Mouse (Mus musculus) layer of hippocampus, adult 8-10 months (tissue): ENCODE data around the gene Lsamp. TPM values are rescaled to one million over a fixed set of nuclear protein-coding genes. Genes with fewer than 3 reads are reported as not detected.

ENCODE experiments used
- DNase-seq, 2 experiments: peaks; one replicate each; pipeline ENCODE4 v3.0.0; 2022; ENCODE audit warnings: low spot score in 2 of 2
- total RNA-seq, 4 experiments: library from RNA; stranded (reverse); gene quantifications; 2 replicates each; pipeline ENCODE4 v1.2.4; 2022

Gene Lsamp
- total RNA-seq, 4 experiments from 2014 or later: 386 to 433 (median 409) TPM

DNA sequence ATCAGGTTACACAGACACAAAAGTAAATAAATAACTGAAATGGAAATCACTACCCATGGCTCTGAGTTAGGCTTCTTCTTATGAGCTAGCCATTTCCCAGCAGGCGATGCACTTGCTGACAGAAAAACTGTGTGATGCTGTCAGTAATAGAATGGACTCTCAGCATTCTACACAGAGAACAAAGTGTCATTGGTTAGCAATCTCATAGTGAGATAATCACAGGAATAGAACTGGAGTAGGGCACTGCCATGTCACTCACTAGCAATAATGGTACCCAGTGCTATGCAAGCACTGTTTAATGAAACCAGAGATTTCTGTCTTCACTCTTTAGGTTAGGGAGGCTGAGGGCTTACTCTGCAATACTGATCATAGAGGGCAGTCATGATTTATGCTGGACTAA is 669.3 kb downstream of the Lsamp start:
- no peak for DNase-seq

DNA sequence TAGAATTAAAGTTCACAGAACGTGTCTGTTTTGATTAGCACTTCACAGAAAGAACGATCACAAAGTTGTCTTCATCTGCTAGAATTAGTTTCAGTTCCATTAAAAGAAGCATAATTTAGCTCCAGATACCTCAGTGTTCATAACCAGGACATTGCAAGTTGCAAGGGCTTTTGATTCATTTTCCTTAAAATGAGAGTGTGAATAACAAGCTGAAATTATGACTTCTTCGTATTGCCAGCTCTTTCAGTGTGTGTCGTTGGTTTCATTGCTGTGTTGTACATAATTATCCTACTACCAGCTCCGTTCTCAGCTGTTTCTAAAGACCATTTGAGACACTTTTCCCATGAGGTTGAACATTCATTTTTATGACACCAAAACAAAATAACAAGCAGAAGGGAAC is 672.2 kb downstream of the Lsamp start:
- DNase-seq: no peak

DNA sequence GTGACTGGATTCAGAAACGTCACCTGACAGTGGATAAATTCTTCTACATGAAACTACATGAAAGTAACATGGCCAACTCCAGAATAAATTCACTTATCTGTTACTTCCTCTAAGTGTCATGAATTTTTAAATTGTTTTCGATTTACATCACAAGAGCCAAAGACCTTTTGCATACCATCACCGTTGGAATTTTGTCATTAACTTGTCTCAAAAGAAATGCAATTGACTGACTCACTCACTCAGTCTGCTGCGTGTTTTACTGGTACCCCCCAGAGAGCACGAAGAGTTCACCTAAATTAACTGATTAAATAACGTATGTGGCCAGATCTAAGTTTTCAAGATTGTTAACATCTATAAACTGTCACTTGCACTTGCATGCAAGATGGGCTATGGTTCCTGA is 672.7 kb downstream of the Lsamp start:
- DNase-seq: no peak

DNA sequence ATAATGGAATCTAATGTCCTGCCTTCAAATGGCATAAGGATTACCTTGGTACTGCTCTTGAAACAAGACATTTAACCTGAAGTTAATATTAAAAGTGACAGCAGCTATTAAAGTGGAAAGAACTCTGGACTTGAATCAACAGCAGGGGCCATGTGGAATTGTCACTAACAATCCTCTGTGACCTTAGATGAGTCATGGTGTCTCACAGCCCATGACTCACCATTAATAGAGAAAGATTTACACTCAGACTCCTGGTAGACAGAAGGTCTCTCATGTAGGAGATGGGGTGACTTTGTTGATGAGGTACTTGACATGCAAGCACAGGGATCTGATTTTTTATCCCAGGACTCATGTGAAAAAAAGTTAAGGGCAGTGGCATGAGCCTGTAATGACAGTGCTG is 701.4 kb downstream of the Lsamp start:
- DNase-seq: no peak

DNA sequence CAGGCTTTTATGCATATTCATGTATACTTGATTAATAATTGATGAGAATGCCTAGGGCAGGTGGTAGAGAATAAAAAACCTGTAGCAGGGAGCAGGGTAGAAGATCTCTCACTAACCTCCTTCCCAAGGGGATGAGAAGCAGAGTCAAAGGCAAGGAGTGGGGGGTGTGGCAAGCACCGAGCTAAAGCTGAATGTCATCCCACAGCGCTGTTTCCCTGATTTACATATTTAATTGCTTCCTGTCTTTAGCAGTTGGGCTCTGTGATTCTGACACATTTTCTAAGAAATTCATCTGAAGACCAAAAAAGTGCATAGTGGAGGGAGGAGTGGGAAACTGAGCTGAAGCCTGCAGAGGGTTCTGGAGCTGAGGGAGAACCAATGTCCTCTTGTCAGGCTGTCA is 708.1 kb downstream of the Lsamp start:
- DNase-seq: peak in 1 of 2 experiments; percentile 41

DNA sequence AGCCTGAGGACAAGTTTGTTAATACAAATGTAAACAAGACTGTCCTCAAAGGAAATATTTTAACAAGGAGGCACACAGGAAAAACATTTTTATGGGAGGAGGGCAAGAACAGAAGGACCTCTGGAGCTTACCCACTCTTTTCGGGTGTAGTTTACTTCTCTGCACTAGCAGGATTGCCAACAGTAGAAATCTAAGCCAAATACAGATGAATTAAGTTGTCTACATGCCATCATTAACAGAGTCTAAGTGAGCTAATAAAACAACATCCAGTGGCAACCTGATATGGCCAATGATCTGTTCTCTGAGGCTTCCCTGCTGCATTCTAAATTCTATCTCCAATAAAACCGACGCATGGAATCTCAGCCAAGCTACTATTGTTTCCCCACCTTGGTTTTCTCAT is 713.1 kb downstream of the Lsamp start:
- DNase-seq: no peak

DNA sequence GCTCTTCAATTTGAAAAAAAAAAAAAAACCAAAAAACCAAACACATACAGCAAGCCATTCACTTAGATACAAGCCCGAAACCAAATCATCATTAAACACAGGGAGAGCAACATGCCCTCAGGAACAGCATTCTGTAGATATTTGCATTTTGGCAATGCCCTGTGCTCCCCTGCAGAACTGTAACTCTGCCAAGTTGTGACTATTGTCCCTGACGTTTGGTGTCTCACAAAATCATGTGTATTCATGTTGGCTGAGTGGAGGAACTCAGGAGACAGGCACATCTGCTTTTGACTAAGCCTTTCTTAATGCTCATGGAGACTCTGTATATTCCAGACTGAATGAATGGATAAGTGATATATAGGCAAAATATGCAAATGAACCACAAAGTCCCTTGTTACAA is 724.4 kb downstream of the Lsamp start:
- no peak for DNase-seq

DNA sequence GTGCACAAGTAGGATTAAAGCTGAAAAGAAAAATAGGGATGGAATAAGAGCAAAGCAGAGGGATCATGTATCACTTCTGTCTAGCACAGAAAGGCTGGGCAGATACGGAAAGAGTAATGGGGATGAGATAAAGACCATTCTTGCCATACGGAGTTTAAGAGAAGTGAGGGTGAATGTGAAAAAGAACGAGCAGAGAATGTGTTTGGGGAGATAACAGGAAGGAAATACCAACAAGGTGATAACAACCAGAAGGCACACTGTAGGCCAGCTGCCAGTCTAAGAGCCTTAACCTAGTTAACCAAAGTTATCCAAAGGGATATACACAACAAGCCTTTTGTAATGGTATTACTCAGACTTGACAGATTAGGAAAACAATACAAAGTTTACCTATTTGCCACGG is 725.4 kb downstream of the Lsamp start:
- no peak for DNase-seq

DNA sequence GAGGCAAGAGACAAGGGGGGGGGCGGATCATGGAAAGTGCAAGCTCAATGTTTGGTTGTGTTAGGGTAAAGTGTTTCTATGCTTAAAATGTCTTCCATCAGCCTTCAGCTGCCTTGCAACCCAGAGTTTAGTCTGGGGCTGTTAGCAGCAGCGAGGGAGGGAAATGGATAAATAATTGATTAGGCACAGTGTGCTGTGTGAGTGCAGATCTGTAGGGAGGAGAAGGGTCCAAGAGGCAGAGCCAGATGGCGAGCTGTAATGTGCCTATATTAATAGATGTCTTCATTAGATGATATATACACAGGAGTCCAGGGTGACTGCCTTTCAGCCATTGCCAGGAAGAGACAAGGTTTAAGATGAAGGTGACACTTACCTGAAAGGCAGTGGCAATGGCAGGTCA is 725.9 kb downstream of the Lsamp start:
- no peak for DNase-seq

DNA sequence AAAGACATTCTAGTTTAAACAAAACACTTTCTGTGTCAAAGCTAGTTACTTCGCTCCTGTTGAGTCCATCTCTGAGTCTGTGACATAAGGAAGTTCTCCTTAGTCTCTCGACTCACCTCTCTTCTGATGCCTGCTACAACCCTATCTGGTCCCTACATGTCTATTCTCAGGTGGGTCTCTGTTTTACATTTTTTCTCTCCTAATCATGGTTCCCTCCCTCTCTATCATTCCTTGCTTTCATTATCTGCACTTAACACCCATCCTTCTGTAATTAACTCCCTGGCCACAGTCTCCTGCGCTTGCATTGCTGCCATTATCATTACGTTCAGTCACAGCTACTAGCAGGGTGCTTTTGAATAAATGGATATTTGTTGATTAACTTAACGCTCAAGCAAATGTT is 726.3 kb downstream of the Lsamp start:
- no peak for DNase-seq

DNA sequence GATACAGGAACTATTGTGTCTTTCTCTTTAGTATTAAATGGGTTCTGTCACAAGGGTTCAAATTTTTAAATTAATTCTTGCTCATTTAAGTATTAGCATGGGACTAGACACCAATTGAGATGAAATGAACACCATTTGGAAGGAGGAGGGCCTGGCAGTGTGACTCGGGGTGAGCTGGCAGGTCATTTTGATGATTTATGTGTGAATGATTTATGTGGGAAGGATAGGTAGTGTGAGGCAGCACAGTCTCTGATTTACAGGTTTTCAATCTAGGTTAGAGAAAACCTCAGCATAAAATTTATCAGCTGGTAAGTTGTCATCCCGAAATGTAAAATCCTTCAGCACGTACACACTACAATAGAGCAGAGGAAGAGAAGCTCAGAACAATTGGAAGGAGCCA is 729.6 kb downstream of the Lsamp start:
- no peak for DNase-seq

DNA sequence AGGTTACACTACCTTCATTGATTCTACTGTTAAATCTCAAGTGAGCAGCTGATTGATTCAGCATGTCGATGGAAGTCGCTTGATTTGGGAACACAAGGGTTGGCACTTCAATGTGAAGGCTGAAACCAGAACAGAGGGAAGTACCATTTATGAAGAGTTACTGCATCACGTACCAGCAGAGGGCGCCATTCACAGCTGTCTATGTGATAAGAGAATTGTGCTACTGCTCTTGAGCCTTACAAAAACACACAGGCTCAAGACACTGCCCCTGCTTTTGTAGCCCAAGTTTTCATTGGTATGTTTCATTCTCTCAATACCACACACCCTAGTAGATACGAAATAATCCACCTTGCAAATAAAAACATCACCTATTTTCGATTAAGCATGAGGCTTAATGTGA is 754.9 kb downstream of the Lsamp start:
- peak; percentile 51 to 72 for DNase-seq

DNA sequence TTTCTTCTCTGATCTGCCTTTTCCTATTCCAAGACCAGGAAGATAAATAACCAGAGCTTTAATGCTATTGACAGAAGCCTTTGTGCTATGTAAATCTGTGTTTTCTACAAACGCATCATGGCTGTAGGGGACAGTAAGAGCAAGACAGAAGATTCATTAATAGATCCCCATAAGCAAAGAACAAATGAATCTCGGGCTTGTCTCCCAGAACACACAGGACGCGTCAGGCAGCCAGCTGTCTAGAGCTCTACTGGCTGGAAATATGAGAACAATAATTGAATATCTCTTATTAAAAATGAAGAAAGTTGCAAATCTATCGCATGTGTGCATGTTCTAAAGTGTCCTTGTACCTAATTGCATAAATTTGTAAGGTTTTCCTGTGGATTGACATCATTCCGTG is 755.6 kb downstream of the Lsamp start:
- DNase-seq: peak in 1 of 2 experiments; percentile 31

DNA sequence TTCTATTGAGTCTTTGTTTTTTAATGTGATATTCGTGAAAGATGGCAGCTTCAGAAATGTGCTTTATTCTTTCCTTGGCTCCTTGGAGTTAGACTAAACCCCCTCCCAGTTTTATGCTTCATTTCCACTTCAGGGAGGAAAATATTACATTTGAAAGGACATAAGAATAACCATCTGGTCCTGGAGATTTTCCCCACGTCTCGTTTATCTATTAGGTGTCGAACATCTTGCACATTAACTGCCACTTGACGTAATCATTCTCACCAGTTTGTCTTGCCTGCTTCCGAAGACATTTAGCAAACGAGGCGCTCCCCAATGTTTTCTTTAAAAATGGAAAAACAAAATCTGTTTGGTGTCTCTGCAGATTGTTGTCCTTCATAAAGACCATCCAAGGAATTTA is 756.1 kb downstream of the Lsamp start:
- no peak for DNase-seq

DNA sequence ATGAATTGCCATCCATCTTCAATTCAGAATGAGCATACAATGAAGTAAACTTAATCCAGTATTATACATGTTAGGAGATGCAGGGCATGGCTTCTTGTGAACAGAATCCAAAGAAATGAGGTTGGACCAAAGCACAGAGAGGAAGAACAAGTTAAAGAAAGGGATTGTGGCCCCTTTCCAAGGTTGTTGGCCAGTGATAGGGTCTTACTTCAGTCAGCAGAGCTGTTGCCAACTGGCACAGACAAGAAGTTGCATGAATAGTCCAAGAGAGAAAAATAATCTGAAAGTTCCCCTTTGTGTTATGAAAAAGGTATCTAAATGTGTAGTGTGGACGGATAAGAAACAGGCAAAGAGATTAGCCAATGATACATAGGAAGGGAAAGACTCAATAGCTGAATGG is 843.0 kb downstream of the Lsamp start:
- DNase-seq: no peak

DNA sequence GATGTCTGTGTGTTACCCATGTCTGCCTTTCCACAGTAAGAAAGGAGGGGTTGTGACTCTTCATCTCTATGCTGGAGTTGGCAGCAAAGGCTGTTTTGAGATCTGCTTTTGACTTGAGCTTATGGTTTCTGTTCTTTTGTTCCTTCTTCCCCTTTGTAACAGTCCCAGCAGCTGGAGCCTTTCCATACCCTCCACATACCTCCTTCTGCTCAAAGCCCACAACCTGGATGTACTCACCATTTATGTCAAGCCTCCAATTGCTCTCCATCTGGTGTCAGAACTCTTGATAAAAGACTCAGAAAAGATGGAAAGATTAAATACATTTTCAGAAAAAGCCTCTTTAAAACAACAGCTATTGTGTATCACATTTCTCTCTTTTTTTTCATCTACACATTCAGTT is 847.4 kb downstream of the Lsamp start:
- DNase-seq: peak in 1 of 2 experiments; percentile 18

DNA sequence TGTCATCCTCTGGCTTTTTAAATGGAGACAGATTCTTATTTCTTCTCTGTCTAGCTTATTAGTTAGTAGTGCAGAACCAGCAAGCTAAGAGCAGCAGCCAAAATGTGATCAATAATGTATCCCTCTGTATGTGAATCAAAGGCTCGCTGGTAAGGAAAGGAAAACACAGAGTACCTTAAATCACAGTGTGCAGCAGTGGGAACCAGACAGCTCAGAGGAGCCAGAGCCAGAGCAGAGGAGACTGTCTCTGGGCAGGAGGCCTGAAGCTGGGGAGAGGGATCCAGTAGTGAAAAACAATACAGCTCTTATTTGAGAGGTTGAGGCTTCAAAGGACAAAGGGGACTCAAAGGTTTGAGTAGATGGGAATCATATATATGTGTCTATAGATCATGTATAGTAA is 857.6 kb downstream of the Lsamp start:
- DNase-seq: no peak

DNA sequence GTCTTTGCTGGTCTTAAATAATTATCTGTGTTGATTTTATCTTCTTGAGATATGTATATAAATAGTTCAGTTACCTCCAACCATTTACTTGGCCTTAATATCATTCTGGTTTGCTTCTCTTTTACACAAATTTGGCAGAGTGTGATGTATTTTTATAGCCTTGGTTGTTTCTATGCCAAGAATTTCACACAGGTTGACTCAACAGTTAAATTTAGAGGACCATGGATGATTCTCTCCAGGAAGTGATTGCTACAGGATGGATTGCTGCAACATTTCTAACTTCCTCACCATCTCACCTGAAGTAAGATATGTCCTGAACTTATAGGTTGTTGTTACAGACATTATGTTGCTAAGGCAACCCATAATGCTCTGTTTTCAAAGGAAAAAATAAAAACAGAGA is 882.6 kb downstream of the Lsamp start:
- no peak for DNase-seq

DNA sequence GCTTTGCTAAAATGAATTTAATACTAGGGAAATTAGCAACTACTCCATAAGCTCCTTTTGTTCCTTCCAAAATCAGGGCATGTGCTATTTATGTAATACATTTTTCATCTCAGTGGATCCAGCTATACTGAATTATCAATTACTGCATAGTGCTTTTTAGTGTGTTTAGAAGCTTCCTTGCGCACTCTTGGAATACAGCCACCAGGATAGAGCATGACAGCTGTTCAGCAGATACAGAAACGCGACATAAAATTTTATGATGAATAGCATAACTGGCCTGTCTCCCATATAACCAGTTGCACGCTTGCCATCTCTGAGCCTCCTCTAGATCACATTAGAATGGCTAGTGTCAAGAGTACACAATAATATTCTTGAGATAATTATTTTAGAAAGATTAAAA is 894.1 kb downstream of the Lsamp start:
- DNase-seq: peak; percentile 25 to 57

DNA sequence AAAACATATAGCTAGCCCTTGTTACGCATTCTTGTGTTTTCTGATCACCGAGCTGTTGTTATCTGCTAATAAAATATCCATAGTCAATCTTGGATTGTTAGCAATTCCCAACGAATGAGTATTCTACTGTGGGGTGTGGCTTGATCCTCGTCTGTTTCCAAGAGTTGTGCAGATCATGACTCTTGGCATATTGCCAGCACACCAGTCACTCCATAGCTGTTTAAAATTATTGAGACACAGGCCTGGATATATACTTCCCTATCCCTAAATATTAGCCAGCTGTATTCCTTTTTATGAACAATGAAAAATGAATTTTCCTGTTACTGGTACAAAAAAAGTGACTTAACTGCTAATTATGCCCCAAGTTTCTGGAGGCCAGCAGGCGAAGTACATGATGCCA is 897.8 kb downstream of the Lsamp start:
- DNase-seq: no peak

DNA sequence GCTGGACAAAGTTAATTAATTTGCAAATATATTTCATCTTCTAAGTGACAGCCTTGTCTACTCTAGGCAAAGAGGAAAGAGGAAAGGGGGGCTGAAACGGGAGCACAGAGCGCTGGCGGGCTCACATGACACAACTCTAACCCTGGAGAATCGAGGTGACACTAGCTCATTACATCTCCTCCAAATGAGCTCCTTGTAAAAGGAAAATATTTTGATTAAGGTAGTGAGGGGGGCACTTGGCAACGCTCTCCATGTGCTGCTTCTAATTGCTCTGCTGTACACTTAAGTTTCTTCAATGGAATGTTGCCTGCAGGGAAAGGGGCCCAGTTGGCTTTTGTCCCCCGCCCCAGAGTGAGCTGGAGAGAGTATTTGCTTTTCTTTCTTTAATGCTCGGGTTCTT is 907.2 kb downstream of the Lsamp start:
- no peak for DNase-seq

DNA sequence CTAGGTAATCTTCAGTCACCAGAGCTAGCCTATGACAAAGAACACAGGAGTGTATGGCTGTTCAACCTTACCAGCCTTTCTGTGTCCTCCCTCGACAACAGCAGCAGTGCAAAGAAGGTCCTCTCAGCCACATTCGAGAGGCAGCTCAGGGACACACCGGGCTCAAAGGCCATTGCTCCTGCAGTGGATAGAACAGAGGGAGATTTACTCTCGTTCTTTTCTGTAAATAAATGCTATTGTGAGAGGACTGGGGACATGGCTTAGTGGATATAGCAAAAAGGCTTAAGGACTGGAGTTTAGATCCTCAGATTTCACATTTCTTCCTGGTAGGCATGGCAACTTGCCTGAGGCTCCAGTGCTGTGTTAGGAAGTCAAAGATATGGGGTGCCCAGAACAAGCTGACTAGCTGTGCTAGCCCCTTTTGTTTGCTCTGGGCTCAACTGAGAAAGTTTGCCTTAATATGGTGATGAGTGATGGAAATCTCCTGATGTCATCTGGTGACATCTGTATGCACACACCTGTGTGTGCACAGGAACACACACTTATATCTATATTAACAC is 913.7 kb downstream of the Lsamp start:
- no peak for DNase-seq

DNA sequence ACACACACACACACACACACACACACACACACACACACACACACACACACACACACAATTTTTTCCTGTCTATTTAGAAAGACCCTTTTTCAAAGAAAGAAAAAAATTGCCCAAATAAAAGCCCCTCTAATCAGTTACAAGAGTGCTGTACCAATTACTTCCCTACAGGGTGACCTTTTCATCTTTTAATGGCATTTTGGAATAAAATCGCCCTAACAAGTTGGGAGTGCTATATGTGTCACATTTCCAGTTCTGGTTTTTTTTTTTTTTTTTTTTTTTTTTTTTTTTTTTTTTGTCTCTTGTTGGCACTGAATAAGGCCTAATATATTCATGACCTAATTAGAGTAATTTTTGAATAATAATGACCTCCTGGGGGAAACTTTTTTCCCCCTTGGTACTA is 923.7 kb downstream of the Lsamp start:
- no peak for DNase-seq

DNA sequence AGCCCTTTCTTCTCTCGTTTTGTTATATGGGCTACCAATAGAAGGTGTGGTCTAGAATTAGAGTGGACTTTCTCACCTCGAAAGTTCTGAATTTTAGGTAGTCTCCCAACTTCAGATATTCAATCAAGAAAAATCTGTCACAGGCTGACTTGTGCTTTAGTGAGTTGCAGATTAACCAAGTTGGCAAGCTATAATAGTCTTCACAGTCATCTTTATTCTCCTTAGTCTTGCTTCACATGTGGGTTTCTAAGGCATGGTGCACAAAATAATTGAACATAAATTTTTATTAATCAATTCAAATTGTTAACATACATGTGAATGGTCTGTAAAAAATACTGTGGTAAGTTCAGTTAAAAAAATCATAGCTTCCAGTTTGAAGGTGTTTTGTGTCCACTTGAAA is 930.0 kb downstream of the Lsamp start:
- DNase-seq: no peak
